Mouse (Mus musculus) forelimb bud, embryonic 11.5 days (tissue): ENCODE data around the gene Pak1.

Experiments used
- DNase-seq: peaks from one replicate; pipeline ENCODE4 v3.0.0-alpha.2; 2012; ENCODE audit warnings: low read depth, low spot score

Gene Pak1

DNA sequence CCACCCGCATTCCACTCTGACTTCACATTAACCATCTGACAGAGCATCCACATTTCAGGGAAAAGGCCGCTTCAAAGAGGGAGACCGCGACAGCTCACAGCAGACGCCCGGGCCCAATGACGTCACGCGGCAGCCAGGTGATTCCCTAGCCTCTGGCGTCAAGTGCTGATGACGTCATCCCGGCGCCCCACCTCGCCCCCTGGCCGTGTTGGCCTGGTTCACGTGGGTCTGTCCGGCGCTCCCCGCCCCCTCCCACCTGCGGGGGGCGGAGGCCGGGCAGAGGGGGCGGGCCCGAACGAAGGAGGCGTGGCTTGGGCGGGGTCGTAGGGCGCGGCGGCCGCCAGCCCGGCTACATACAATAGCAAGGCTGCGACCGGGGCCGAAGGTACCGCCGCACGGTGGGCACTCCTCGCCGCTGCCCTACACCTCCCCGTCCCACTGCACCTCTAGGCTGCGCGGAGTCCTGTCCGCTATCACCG is at the start of gene Pak1:
TSS of gene Pak1 (plus strand) at position 352 of the 479 bp plus-strand sequence.
- peak; percentile 90 for DNase-seq

DNA sequence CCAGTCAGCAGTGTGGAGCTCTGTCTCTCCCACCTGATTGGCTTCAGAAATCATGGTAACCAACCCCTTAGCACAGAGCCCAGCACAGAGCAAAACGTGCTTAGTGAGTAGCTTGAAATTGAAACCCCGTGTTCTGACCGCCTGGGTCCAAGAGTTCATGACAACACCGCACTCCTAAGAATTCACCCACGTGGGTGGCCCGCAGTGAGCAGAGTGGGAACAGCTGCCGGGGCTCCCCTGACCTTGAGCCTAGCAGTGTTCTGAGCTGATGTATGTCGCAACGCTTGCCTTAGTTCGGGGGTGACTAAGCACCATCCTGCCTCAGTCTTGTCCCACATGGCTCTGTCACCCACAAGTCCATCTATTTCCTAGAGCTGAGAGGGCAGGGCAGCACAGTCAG is 47.4 kb upstream of the Pak1 start:
- DNase-seq = no peak

DNA sequence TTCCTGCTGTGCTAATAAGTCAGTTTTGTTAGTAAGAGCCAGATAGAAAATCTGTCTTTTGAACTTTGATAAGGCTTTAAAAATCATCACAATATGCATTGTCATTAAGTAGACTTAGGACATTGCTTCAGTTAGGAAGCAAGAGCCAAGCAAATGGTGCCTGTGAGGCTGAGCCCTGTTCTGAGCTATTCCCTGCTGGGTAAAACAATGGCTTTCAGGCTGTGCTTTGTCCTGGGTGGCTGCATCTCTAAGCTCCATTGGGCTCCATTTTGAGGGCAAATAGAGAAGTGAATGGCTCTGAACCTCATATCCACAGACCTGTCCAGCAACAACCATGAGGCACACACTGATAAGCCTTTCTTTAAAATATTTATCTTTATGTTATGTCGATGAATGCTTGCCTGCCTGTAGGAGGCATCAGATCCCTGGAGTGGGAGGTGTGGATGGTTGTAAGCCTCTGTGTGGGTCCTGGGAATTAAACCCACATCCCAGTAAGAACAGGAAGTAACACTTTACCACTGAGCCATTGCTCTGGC is 46.5 kb upstream of the Pak1 start:
- no peak for DNase-seq

DNA sequence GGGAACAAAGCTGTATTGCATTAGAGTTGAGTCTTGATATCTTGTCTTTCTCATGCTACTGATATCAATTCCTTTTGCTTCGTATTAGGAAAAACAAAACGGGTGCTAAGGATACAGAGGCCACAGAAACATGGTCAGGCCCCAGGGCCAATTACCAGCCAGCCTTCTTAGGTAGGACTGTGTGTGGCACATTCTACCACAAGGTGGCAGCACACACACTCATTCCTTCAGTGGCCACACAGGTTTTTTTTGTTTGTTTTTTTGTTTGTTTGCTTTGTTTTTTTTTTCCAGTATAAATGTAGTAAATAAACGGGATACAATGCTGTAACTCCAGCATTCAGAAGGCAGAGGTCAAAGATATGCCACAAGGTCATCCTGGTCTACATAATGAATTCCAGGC is 43.0 kb upstream of the Pak1 start:
- peak; percentile 84 for DNase-seq

DNA sequence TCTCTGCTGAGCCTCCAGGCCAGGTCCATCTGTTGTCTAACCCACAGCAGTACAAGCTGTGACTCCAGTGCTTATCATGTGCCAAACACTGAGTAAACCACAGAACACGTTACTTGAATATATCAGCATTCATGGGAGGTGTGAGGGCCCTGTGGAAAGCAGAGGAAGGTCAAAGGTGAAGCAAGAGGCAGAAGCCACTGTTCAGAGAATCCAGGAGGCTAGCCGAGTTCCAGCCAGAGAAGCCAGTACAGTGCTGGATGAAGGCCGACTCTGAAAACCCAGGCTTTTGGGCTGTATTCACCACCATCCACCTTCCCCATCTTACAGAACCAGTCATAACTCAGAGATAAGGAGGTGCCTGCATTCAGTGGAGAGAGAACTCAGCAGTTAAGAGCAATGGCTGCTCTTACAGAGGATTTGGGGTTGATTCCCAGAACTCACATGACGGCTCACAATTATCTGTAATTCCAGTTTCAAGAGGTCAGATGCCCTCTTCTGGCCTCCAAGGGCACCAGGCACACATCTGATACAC is 41.1 kb upstream of the Pak1 start:
- no peak for DNase-seq

- peak; percentile 82 for DNase-seq
Measured at GRCm38 (mm10) chr7:97747787-97748497, 40.4 kb upstream of the Pak1 start.

- DNase-seq = no peak
Measured at GRCm38 (mm10) chr7:97748527-97749206, 39.7 kb upstream of the Pak1 start.

DNA sequence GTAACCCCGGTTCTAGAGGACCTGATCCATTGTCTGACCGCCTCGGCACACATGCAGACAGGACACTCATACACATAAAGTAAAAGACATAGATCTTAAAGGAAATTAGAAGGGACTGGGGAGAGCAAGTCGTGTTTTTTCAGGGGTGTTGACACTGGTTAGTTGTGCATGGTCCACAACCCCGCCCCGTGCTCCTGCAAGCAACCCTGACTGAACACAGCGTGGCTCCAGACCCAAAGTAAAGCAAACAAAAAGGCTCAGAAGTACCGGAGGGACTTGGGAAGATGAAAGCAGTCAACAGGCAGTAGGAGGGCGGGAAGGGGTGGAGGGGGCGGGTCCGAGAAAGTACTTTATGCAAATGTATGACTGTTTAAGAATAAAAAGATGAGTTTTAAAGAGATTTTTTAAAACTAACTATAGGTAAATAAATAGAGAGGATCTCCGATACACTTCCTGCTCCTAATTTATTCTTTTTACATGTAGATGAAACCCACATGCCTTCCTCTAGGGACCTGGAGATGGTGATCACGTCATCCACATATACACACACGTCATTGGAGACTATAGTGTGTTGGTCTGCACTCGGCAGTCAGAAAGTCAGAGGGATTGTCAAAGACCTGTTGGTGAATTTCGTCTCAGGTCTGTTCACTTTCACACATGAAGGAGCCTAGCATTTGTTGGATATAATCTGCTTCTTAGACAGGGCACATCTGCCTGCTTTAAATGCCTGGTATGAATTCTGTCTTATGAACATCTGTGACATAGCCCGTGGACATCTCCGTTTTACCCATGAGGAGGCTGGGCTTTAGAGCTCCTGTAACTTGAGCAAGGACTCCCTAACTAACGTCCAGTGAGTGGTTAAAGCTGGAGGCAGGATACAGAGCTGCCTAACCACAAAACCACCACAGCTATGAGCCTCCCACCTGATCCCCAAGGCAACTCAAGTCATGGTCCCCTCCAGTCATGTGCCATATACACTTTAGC is 38.8 kb upstream of the Pak1 start:
- no peak for DNase-seq

DNA sequence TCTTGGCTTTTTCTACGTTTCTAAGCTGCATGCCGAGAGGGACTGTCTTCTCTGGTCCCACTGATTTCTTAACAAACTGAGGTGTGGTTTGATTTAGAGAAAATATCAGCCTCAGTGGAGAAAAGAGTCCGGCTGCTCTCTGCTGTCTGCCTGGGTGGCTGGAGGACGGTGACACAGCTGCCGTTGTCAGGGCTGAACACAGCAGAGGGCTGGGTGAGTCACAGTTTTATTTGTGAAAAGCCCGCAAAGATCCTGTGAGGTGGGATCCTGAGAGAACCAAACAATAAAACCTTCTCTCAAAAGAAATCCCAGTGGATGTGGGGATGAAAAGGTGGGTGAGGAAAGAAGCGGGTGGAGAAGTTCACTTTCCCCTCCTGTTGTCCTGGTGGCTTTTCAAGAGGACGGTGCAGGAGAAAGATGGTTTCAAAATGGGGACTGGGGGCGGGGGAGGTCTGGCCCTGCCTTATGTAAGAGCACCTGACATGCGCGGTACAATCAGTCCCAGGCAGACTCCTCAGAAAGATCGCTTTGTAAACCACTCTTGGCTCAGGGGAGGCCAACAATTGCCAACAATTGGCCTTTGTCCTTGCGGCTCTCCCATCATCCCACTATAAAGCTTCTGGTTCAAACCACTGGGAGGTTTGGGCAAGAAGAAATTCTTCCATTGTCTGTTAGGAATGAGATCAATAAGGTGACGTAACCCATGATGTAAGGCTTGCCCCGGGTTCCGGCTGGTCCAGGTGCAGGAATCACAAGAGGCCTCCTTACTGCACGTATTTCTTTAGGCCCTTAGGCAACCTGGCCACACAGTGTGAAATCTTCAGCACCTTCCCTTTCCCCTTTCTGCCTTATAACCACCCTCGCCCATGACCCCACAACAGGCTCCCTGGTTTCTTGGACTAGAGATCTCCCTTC is 31.1 kb upstream of the Pak1 start:
- no peak for DNase-seq

GRCm38 (mm10) chr7:97764591-97764990 is 23.8 kb upstream of the Pak1 start:
- no peak for DNase-seq

- no peak for DNase-seq
Measured at GRCm38 (mm10) chr7:97765181-97765962, 23.0 kb upstream of the Pak1 start.

DNA sequence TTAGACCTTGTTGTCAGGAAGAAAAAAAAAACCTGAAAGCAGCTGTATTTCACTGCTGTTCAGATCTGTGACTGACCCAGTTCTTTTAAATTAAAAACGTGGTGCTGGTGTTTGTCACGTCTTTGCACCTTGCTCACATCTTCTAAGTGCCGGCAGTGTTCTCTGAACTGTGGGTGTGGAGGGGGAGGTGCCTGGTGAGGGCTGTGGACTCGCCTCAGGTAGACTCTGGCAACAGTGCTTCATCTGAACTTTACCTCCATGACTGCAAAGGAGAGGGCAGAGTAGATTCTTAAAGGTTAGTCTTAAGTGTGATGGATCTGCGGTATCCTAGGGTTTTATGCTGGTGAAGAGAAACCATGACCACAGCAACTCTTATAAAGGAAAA is 22.4 kb upstream of the Pak1 start:
- DNase-seq = no peak

DNA sequence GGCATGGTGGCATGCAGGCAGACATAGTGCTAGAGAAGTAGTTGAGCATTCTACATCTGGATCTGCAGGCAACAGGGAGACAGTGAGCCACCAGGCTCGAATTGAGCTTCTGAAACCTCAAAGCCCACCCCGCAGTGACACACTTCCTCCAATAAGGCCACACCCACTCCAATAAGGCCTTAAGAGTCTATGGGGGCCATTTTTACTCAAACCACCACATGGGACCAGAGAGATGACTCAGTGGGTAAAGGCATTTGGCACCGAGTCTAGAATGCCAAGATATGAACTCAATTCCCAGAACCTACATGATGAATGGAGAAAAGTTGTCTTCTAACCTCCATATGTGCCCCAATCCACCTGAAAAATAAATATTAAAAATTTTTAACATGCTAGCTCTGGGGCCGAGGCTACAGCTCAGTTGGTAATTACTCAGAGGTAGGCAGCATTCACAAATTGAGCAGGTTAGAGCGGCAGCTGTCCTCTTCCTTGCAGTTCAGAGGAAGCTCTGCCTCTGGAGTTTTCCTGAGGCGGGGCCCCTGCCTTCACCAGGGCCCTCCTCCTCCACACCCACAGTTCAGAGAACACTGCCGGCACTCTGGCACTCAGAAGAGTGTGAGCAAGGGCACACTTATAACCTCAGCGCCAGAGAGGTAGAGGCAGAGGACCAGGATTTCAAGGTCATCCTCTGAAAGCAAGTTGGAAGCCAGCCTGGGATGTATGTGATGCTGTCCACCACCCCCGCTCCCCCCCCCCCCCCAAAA is 21.8 kb upstream of the Pak1 start:
- DNase-seq = no peak

DNA sequence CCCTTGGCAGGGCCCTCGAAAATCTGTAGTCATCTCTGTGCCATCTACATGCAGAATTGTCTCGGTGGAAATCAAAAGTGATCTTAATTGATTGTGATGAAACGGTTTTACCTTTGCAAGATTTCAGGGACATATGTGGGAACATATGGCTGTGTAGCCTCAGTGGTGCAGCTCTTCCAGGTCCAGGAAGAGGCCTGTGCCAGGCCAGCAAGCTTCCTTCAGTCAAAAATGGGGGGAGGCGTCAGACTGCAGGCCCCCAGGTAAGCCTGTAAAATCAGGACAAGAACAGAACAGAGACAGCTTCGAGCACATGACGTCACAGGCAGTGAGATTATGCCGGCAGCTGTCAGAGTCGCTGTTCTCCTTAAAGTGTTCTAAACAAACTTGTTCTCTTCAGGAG is 20.5 kb upstream of the Pak1 start:
- no peak for DNase-seq

DNA sequence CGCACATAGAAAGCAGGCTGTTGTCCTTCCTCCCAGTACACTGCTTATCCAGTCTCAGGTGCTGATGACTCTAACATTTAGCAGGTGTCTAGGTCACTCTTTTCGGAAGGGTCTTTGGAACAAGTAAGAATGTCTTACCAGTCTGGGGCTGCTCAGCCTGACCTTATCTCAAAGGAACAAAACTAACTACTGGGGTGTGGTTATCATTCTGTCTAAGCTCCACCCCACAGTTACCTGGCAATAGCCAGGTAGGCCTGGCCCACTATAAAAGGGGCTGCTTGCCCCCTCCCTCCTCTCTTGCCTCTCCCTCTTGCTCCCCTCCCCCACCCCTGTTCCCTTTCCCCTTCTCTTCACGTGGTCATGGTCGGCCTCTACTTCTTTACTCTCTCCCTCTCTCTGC is 19.3 kb upstream of the Pak1 start:
- no peak for DNase-seq

- no peak for DNase-seq
Measured at GRCm38 (mm10) chr7:97770841-97771620, 17.3 kb upstream of the Pak1 start.

DNA sequence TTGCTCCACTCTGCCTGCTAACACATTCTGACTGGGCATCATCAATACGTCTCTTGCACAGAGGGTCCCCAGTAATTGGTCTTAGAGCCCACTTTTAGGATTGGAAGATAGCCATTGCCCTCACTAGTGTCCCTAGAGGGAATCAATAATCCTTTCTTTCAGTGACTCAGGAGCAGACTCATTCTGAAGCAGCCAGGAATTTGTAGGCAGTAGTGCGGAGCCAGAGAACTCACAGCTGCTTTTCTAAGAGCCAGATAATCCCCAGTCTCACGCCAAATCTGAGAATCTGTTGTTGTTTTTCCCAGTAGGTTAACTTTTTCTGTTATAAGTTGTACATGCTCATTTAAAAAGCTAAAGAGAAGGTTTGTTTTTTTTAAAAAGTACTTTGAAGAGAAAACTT is 13.0 kb upstream of the Pak1 start:
- no peak for DNase-seq

DNA sequence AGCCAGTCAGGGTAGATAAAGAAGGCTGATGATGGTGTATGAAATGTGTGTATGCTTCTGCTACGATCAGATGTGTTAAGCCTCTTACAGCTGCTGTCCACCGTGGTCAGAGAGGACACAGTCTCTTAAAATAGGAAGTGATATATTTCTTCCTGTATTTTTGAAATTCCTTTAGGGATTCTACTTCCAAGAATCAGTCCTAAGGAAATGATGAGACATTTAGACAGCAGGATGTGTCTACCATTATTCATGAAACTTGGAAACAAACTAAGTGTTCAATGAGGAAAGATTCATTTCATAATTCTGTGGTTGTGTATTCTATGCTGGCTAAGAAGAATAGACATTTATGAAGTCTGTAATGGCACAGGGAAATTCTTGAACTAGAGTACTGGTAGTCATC is 12.4 kb upstream of the Pak1 start:
- DNase-seq = no peak
